Mouse (Mus musculus) kidney, embryonic 15.5 days (tissue): Measurements from ENCODE around the gene Chd3. TPM values are rescaled to one million over a fixed set of nuclear protein-coding genes. Genes with fewer than 3 reads are reported as not detected.
A peak's percentile ranks its signal among the peaks of the same experiment; 100 is the strongest.

Source experiments
- ATAC-seq: fragments of 200-750 bp; cut with Nextera tagmentation; replicated peaks from 2 replicates; pipeline ENCODE4 v1.8.0; 2017; ENCODE audit warnings: moderate TSS enrichment; ENCODE audit not compliant: low FRiP score
- H3K27ac ChIP-seq: fragments of 300-500 bp; sonication (generic); 2 replicates; pipeline ENCODE4 v1.5.1; 2015; ENCODE audit warnings: mild to moderate bottlenecking, inconsistent platforms
- H3K27me3 ChIP-seq: fragments of 300-500 bp; sonication (generic); 2 replicates; pipeline ENCODE4 v1.6.1; 2015; ENCODE audit warnings: inconsistent platforms
- H3K36me3 ChIP-seq: fragments of 300-500 bp; sonication (generic); 2 replicates; pipeline ENCODE4 v1.6.1; 2015; ENCODE audit warnings: inconsistent platforms
- H3K4me1 ChIP-seq: fragments of 300-500 bp; sonication (generic); 2 replicates; pipeline ENCODE4 v1.6.1; 2015; ENCODE audit warnings: inconsistent platforms
- H3K4me2 ChIP-seq: fragments of 300-500 bp; sonication (generic); 2 replicates; pipeline ENCODE4 v1.6.1; 2015; ENCODE audit warnings: moderate library complexity, mild to moderate bottlenecking, inconsistent platforms
- H3K4me3 ChIP-seq: fragments of 300-500 bp; sonication (generic); replicated peaks from 2 replicates; pipeline ENCODE4 v1.5.1; 2015; ENCODE audit warnings: mild to moderate bottlenecking, inconsistent platforms
- H3K9ac ChIP-seq: fragments of 300-500 bp; sonication (generic); 2 replicates; pipeline ENCODE4 v1.6.1; 2015; ENCODE audit warnings: mild to moderate bottlenecking, inconsistent platforms
- H3K9me3 ChIP-seq: fragments of 300-500 bp; sonication (generic); replicated peaks from 2 replicates; pipeline ENCODE4 v1.6.1; 2016; ENCODE audit warnings: inconsistent platforms
- WGBS: fragments of 180-500 bp; shearing (Covaris S2); methylation state at CpG from one replicate; pipeline ENCODE4 v1.1.7; 2015; ENCODE audit warnings: mixed read lengths; 5-methylcytosine and 5-hydroxymethylcytosine counted together
- polyA plus RNA-seq: library from polyadenylated mRNA; unstranded; fragments of >200 nt; fragmentation: Nextera tagmentation; extraction: Ambion mirVana; gene quantifications from 2 replicates; pipeline ENCODE4 v1.2.1, GENCODE M21; 2015

Chd3 gene
- polyA plus RNA-seq, 1 experiment from 2014 or later: 62.8 TPM

DNA sequence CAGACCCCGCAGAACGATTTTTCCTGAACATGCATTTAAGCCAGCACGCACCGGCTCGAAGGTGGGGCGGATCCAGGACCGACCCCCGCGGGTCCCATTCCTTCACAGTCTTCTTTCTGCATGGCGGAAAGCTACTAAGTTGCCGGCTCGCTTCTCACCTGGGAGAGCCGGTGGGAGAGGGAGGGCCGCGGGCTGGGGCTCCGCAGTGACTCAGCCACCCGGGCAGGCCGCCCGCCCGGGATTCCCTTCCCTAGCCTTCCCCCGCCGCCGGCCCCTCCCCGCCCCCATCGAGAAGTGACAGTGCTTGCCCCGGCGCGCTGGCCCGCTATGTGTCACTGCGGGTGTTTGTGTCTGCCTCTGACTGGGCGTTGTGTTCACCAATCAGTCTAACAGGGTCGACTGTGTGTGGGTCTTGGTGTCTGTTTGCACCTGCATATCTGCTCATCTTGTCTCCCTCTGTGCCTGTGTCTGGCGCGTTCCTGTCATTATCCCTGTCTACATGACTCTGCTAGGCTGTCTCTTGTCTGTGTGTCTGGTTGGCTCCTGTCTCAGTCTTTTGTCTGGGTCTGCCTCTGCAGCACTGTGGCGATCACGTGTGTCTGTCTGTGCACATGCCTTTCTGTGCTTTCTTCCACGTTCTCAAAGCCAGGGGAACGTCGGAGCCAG is 42.5 kb upstream of the Chd3 start:
- no peaks in the 10 kb centered on the region for H3K27me3 ChIP-seq
- peak overlapping the region; percentile 97 for H3K27ac ChIP-seq
- H3K4me2 ChIP-seq: peak overlapping the region; percentile 95
- H3K4me3 ChIP-seq: peak overlapping the region; percentile 77
- H3K36me3 ChIP-seq: peaks cover 33% of the 10 kb centered on the region
- WGBS: under 1% methylated on average over 39 of the region's 39 CpGs
- H3K4me1 ChIP-seq: peaks cover 65% of the 10 kb centered on the region
- H3K9ac ChIP-seq: peak overlapping the region; percentile 83
- H3K9me3 ChIP-seq: no peaks in the 10 kb centered on the region
- ATAC-seq: no peak

DNA sequence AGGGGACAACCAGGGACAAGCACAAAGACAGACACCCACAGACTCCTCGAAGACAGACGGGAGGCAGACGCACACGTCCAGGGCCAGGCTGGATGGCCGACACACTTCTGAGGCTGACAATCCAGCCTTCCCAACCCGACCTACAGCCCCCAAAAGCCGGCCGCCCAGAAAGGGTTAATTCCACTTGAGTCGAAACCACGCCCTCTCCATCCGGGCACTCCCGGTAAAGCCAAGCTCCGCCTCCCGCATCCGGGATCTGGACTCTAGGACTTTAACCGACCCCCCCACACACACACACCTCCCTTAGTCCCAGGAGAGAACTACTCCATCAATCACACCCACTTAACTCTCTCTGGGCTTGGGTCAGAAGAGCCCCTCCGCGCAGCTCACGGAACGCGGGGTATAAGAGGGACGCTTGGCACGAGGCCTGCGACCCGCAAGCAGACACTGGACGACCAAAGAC is 41.9 kb upstream of the Chd3 start:
- no peaks in the 10 kb centered on the region for H3K27me3 ChIP-seq
- H3K27ac ChIP-seq: peak overlapping the region; percentile 97
- no peaks in the 10 kb centered on the region for H3K9me3 ChIP-seq
- peaks cover 63% of the 10 kb centered on the region for H3K4me1 ChIP-seq
- H3K4me2 ChIP-seq: peak overlapping the region; percentile 95
- 0% methylated on average over 26 of the region's 26 CpGs for WGBS
- H3K36me3 ChIP-seq: peaks cover 38% of the 10 kb centered on the region
- peak; percentile 57 for ATAC-seq
- H3K9ac ChIP-seq: peak overlapping the region; percentile 83
- peak overlapping the region; percentile 77 for H3K4me3 ChIP-seq

DNA sequence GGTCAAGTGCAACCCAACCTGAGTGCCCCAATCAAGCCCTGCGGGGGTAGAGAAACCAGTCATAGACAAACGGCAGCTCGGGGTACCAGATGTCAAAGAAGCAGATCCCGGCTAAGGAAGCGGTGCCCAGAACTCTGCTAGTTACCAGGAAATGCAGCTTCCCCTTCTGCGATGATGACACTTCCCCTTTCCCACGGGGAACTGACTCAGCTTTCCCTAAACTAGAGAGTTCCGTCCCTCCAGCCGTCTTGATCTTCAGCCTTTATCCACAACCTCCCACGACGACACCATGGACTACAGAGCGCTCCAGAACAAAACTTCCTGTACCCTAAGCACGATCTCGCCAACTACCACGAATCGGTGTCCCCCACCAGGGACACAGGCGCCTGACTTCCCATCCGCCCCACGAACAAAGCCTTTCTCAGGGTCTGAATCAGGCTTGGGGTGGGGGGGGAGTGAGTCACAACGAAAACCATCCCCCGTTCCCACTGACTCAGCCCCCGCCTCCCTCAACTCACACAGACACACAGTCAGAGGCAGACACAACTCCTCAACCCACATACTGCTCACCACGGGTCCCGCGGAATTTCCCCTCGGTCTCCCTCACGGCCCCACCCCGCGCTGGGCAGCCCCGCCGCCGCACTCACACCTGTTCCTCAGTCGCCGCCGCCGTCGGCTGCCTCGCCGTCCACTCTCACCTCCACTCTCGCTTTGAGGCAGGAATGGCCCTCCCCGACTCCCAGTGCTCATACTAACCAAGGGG is 41.3 kb upstream of the Chd3 start:
- peaks cover 45% of the 10 kb centered on the region for H3K36me3 ChIP-seq
- WGBS: under 1% methylated on average over 41 of the region's 41 CpGs
- peak overlapping the region; percentile 77 for H3K4me3 ChIP-seq
- H3K27me3 ChIP-seq: no peaks in the 10 kb centered on the region
- ATAC-seq: peak; percentile 8
- no peaks in the 10 kb centered on the region for H3K9me3 ChIP-seq
- peaks cover 63% of the 10 kb centered on the region for H3K4me1 ChIP-seq
- peak overlapping the region; percentile 83 for H3K9ac ChIP-seq
- peak overlapping the region; percentile 95 for H3K4me2 ChIP-seq
- peak overlapping the region; percentile 97 for H3K27ac ChIP-seq

DNA sequence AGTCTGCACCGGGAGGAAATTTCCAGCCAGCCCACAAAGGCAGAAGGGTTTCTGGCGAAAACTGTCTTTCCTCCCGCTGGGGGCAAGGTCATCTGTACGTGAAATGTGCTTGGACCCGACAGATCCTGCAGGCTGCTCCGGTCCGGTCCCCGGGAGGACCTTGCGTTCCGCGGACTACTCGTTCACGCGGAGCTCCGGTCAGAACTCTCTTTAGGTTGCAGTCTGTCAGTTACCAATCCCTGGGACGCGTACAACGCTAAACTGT is 40.8 kb upstream of the Chd3 start:
- WGBS: under 1% methylated on average over 18 of the region's 18 CpGs
- no peaks in the 10 kb centered on the region for H3K9me3 ChIP-seq
- no peak for ATAC-seq
- peaks cover 59% of the 10 kb centered on the region for H3K4me1 ChIP-seq
- H3K36me3 ChIP-seq: peaks cover 50% of the 10 kb centered on the region
- H3K27ac ChIP-seq: peak overlapping the region; percentile 97
- peak overlapping the region; percentile 83 for H3K9ac ChIP-seq
- peak overlapping the region; percentile 77 for H3K4me3 ChIP-seq
- no peaks in the 10 kb centered on the region for H3K27me3 ChIP-seq
- peak overlapping the region; percentile 95 for H3K4me2 ChIP-seq

DNA sequence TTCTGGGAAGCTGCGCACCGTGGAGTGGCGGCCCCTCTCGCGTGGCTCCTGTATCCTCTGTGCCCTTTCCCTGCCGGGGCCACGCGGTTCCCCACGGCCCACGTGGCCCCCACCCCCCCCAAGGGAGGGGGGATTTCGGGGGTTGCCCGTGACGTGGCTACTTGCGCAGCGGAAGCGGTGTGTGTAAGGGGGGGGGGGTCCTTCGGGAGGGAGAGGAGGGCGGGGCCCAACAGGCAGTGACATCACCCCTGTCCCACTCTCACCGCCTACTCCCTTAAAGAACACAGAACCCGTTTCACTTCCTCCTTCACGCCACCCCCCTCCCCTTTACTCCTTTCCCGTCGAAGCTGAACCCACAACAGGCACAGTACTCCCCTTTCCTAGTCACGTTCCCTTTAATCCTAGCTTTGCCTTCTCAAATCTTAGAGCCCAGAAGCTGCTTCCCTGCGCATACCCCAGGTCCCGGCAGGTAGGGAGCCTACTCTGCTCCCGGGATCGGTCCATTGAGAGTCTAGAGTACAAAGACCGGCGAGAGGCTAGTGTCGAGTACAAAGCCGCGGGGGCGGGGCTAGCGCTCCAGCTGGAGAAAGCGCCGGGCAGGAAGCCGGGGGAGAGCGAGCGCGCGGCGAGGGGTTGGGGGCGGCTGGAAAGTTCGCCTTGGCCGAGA is 40.3 kb upstream of the Chd3 start:
- peak overlapping the region; percentile 95 for H3K4me2 ChIP-seq
- no peaks in the 10 kb centered on the region for H3K9me3 ChIP-seq
- peaks cover 54% of the 10 kb centered on the region for H3K36me3 ChIP-seq
- no peaks in the 10 kb centered on the region for H3K27me3 ChIP-seq
- peak overlapping the region; percentile 77 for H3K4me3 ChIP-seq
- H3K9ac ChIP-seq: peak overlapping the region; percentile 83
- under 1% methylated on average over 41 of the region's 46 CpGs for WGBS
- peak overlapping the region; percentile 97 for H3K27ac ChIP-seq
- peaks cover 54% of the 10 kb centered on the region for H3K4me1 ChIP-seq
- ATAC-seq: peak; percentile 38

DNA sequence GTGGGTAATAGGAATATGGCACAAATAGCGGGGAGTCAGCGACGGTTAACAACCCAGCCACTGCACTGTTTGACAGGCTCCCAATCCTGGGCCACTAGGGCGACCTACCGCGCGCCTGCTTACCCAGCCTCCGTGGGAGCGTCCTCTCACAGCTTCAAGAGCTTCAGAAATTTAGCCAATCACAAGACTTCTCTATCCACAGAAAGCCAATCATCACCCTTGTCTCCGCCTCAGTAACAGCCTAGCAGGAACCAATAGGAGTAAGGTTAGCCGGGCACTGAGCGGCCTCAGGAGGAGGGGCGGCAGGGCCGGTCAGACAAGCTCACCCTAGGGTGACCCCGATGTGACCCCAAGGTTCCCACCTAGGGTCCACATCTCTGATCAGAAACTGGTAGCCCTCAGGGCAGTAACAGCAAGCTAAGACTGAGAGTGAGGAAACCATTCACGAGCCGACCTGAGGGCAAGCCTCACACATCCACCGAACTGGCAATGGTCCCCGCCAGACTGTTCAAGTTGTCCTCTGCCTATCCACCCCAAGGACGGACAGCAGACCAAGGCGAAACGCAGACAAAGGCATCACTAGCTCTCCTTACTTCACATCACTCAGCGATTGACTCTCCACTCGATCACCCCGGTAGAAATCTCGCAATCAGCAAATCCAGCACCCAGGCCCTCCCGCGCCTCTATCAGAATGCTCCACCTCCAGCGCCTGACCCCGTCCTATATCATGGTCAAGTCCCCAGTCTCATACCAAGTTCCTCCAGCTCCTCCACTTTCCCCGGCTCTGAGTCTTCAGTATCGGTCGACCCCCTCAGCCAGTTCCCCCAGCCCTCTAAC is 39.6 kb upstream of the Chd3 start:
- Histone ChIP-seq H3K4me3 (peak overlapping the region; percentile 77), H3K4me2 (peak overlapping the region; percentile 95), H3K4me1 (peaks cover 47% of the 10 kb centered on the region), H3K27ac (peak overlapping the region; percentile 97), H3K36me3 (peaks cover 62% of the 10 kb centered on the region), H3K27me3 (no peaks in the 10 kb centered on the region), H3K9me3 (no peaks in the 10 kb centered on the region), H3K9ac (peak overlapping the region; percentile 83)
- peak; percentile 73 for ATAC-seq
- under 1% methylated on average over 33 of the region's 33 CpGs for WGBS

DNA sequence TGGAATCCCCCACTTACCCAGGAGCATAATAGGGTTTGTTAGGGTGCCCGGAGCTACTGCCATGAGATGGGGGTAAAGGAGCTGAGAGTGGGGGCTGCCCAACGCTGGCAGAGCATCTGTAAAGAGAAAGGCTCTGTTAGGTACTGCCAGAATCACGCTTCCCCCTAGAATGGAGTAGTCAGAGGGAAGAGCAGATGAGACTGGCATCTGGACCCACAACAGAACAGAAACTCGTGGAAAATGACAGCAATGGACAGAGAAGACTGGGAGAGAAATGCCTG is 38.5 kb upstream of the Chd3 start:
- WGBS: 84% methylated on average over 4 of the region's 4 CpGs
- peak overlapping the region; percentile 77 for H3K4me3 ChIP-seq
- H3K27me3 ChIP-seq: no peaks in the 10 kb centered on the region
- peaks cover 64% of the 10 kb centered on the region for H3K36me3 ChIP-seq
- peaks cover 36% of the 10 kb centered on the region for H3K4me1 ChIP-seq
- peak overlapping the region; percentile 83; the same call in 1 of the 2 replicates for H3K9ac ChIP-seq
- no peak for ATAC-seq
- no peaks in the 10 kb centered on the region for H3K9me3 ChIP-seq
- H3K4me2 ChIP-seq: peak overlapping the region; percentile 95
- peak overlapping the region; percentile 97; the same call in 1 of the 2 replicates for H3K27ac ChIP-seq

DNA sequence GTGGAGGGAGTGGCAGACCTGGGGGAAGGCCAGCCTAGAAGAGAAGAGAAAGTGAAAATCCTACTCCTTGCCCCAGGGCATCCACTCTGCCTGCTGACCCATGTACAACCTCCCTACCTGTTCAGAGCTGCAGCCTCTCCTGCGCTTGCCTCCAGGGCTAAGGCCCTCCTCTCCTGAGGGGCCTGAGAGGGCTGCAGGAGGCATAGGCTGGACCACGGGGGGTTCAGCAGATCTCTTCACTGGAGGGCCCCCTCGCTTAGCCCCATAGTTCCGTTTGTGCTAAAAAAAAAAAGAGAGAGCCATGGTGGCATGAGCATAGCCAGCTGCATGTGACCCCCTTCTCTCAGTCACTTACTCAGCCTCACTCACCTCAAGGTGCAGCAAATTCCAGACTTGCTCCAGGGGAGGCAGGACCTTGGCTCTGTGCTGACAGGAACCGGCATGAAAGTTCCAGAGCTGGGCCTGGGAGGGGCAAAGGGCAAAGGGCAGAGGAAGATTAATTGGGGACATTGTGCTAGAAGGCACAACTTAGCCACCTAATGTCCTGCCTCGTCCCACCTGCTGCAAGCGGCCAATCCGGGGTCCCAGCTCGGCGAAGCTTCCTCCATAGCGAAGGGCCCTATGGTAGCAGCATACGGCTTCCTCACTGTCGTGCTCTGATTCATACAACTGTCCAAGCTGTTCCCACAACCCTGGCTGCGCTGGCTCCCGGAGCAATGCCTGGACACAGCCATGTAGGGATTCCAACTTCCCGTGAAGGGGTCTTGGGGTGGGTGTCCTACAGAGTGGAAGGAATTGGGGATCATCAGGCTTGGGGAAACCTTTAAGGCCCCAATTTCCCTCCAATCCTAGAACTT is 37.9 kb upstream of the Chd3 start:
- H3K4me1 ChIP-seq: peaks cover 32% of the 10 kb centered on the region
- H3K9me3 ChIP-seq: no peaks in the 10 kb centered on the region
- no peak overlapping the region for H3K9ac ChIP-seq
- ATAC-seq: no peak
- H3K27me3 ChIP-seq: no peaks in the 10 kb centered on the region
- H3K36me3 ChIP-seq: peaks cover 64% of the 10 kb centered on the region
- WGBS: 82% methylated on average over 16 of the region's 16 CpGs
- H3K4me2 ChIP-seq: no peak overlapping the region
- peak overlapping the region; percentile 97; the same call in 1 of the 2 replicates for H3K27ac ChIP-seq
- H3K4me3 ChIP-seq: peak overlapping the region; percentile 77; the same call in 1 of the 2 replicates

DNA sequence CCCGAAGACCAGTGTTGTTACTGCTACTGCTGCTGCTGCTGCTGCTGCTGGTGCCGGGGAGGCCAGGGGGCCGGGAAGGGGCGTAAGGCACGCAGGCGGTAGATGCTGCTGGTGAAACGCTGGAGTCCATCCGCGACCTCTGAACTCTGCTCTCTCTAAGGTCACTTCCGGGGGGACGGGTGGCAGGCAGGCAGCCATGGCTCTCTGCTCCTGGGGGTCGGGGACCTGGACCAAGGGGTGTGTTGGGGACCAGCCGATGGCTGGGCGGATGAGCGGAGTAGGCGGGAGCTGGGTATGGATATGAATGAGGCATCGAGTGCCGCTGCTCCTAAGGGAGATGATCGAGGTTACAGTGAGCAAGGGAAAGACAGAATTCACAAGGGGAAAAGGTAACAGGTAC is 37.1 kb upstream of the Chd3 start:
- no peak overlapping the region for H3K4me2 ChIP-seq
- peaks cover 71% of the 10 kb centered on the region for H3K36me3 ChIP-seq
- ATAC-seq: no peak
- H3K27me3 ChIP-seq: no peaks in the 10 kb centered on the region
- 90% methylated on average over 19 of the region's 19 CpGs for whole genome bisulfite sequencing
- H3K9me3 ChIP-seq: no peaks in the 10 kb centered on the region
- H3K4me1 ChIP-seq: peaks cover 32% of the 10 kb centered on the region
- H3K4me3 ChIP-seq: no peak overlapping the region
- H3K27ac ChIP-seq: no peak overlapping the region
- no peak overlapping the region for H3K9ac ChIP-seq

DNA sequence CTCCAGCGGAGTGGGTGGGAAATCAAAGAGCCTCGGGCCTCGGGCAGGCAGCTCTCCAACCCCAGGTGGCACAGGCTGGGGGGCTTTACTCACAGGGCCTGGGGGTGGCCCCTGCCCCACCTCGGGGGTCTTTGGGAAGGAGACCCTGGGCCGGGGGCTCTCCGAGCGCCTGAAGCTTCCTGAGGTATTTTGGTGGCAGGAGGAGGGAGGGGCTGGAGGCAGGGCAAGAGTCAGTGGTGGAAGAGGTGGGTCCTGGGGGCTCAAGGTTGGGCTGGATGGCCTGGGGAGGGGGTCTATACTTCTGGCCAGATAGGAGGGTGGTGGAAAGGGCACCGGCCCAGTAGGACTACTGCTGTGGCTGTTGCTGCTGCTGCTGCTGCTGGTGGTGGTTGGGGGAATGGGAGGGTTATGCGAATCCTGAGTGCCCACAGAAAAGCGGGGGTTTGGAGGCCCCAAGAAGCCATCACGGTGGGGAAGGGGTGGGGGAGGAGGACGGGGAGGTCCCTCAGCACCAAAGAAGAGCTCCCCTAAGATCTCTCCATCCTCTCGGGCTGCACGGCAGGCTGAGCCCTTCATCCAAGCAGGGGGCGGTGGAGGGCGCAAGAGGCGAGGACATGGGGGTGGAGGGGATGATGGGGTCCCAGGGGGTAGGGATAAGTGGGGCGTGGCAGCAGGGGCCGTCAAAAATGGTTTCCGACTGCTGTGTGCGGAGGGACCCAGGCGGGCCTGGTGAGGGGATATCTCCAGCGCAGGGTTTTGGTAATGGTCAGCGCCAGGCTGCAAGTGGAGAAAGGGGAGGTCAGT is 36.4 kb upstream of the Chd3 start:
- Histone ChIP-seq H3K4me2 (no peak overlapping the region), H3K9ac (no peak overlapping the region), H3K9me3 (no peaks in the 10 kb centered on the region), H3K4me1 (peaks cover 37% of the 10 kb centered on the region), H3K36me3 (peaks cover 77% of the 10 kb centered on the region), H3K27ac (no peak overlapping the region), H3K27me3 (0 out of 2 replicates have a peak, but pooled peaks cover 2% of the 10 kb centered on the region), H3K4me3 (no peak overlapping the region)
- 90% methylated on average over 23 of the region's 24 CpGs for WGBS
- ATAC-seq: no peak
